Mouse (Mus musculus) heart, adult 18-20 months (tissue): ENCODE measurements at regions not wholly inside any gene's neighbourhood (a gene's known extent, or its start where the extent isn't known, plus 50 kb on each side); places are given as distances from the start of the nearest gene placed in this dataset.
A peak's percentile ranks its signal among the peaks of the same experiment; 100 is the strongest.

Experiments used
- DNase-seq, 2 experiments: peaks; one replicate each; pipeline ENCODE4 v3.0.0; 2021 to 2022; ENCODE audit warnings: mixed read lengths in 1 of 2

GRCm38 (mm10) chr13:44182544-44183191, 398.1 kb downstream of the Cd83 start:
- DNase-seq: peak; percentile 38 to 42

- DNase-seq: peak in 1 of 2 experiments; percentile 16
These were observed 410.8 kb downstream of the Cd83 start for GRCm38 (mm10) chr13:44195365-44195764.

GRCm38 (mm10) chr13:44206042-44206441, 421.5 kb downstream of the Cd83 start:
- no peak for DNase-seq

- no peak for DNase-seq
These were observed 421.9 kb downstream of the Cd83 start for GRCm38 (mm10) chr13:44206448-44206847.

DNA sequence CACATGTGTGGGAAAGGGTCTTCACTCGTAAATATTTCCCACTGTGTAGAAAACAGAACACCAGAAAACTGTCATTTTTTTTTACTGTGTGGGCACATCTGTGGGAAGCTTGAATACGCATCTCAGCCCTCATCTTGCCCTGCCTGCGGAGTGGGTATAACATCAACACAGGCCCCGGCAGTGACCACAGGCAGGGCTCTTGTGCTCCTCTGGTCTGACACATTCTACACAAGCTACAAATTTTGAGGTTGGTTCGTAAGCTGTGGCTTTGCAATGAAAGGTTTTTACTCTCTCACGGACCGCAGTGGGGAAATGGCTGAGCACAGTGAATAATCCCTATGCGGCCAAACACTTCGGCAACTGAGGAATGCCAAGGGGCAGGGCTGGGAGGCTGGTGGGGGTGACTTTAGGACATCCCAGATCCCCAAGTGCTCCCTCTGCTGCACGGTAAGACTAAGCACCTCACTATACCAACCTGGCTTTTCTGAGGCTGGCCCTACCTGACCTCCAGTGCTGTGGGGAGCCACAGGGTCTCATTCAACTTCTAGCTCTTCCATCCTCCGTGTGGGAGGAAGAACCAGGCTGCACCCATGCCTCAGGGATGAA, 422.9 kb downstream of the Cd83 start:
- no peak for DNase-seq

GRCm38 (mm10) chr13:44209036-44209435, 424.5 kb downstream of the Cd83 start:
- DNase-seq: no peak

- DNase-seq: no peak
These were observed 425.5 kb downstream of the Cd83 start for GRCm38 (mm10) chr13:44210123-44210522.

DNA sequence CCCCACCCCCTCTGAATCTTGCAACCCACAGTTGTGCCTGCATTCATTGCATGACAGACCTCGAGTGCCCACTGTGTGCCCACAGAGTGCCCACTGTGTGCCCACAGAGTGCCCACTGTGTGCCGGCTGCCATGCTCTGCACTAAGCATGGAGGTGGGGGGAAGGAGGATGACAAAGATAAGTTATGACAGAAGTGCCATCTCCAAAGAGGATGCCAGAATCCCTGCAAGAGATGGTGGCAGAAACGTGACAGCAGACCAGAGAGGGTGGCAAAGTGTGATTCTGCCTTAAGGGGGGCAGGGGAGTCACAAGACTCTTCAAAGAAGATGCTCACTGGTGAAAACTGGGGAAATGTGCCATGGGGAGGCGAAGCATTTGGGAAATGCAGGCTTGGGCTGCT, 427.8 kb downstream of the Cd83 start:
- DNase-seq: no peak

DNA sequence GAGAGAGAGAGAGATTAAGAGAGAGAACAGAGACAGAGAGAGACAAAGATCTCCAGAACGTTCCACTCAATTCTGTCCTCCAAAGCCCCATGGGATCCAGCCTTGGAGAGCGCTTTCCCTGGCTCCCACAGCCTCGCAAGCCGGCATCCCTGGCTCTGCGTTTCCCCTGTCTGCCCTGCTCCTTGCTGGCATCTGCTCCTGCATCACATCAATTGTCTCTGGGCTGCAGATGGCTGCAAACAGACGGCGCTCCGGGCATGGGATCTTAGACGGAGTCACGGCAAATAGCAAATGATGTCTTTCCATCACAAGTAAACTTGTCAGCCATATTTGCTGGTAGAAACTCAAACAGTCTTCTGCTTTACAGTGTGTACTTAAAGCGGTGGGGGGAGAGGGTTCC, 428.4 kb downstream of the Cd83 start:
- DNase-seq: no peak

DNA sequence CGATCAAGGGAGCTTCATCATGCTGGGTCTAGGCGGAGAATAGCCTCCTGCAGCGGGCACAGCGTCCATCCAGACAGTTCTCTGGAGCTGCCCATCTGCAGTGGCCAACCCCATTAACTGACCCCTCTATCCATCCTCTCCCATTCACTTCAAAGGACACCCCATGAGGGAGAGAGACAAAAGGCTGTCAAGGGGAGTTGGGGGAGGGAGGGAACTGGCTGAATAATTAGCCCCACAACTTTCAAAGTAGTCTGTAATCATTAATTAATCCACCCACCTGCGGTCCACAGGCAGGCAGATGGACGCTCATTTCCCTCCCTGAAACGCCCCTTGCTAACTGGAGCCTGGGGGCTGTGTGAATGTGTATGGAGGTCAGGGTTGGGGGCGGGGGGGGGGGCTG, 433.7 kb downstream of the Cd83 start:
- no peak for DNase-seq

DNA sequence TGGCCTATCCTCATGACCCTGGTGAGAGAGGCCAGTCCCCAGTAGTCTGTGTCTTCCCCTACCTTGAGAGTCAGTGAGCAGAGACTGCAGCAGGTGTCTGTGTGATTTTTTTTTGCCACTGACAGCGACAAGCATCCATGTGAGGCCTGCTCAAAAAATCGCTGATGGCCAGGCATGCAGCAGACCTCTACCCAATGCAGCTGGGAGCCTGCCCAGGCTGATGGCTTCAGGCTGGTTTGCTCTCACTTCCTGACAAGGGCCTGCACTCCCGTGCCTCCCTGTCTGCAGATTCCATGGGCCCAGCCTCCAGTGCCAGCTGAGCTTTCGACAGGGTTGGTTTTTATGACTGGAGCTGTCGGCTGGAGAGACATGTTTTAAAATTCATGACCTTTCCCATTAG, 437.1 kb downstream of the Cd83 start:
- DNase-seq: no peak

- DNase-seq: peak; percentile 75 to 83
These were observed 437.8 kb downstream of the Cd83 start for GRCm38 (mm10) chr13:44222335-44222734.

DNA sequence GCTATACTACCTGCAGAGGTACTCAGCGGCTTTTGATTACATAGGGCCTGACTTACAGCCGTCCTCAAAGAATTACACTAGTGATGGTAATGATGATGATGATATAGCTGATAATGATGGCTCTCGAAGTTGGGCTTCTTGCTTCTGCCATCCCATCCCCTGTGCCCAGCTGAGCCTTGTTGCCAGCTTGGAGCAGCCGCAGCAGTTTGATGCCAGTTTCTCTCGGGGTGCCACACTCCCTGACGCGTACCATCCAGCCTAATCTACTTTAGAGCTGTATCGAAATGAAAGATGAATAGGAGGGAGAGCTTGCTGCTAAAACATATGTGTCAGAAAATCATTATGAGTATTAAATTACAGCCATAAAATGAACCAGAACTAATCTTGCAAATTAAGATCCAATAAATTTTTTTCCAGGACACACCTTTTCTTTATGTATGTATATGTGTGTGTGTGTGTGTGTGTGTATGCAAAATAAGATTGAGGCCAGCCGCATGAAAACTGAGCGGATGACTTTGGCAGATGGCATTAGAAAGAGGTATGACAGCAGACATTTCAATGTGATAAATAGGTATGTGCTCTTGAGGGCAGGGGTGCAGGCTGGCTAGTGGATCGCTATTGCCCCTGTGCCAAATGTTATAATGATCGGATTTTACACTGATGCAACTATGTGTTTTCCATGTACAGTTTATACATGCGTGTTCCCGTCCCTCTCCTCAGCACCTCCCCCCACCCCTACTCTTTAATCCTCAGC, 443.3 kb downstream of the Cd83 start:
- no peak for DNase-seq

- DNase-seq: peak; percentile 78 to 82
These were observed 444.1 kb downstream of the Cd83 start for GRCm38 (mm10) chr13:44228540-44229135.

GRCm38 (mm10) chr13:44229136-44229611, 444.6 kb downstream of the Cd83 start:
- no peak for DNase-seq

DNA sequence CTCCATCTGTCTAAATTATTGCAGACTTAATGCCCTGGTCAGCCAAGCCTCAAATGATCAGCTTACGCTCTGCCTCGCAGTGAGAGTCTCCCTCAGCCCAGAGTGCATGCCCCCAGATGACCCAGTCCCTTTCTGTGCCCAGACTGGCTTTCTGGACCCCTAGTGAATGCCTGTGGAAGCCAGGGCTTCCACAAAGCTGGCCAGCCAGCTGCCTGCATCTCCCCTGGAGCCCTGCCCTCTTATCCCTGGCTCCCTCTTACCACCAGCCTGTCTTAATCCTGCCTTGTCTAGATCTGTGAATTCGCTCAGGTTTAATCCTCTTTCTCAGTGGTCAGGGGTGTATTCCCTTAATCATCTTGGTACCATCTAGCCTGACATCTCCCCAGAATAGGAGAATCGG, 446.8 kb downstream of the Cd83 start:
- no peak for DNase-seq

- DNase-seq: peak in 1 of 2 experiments; percentile 35
These were observed 447.5 kb downstream of the Cd83 start for GRCm38 (mm10) chr13:44231868-44232715.

- no peak for DNase-seq
These were observed 448.1 kb downstream of the Cd83 start for GRCm38 (mm10) chr13:44232716-44233051.

GRCm38 (mm10) chr13:44234241-44234640, 449.7 kb downstream of the Cd83 start:
- no peak for DNase-seq

- DNase-seq: no peak
These were observed 450.7 kb downstream of the Cd83 start for GRCm38 (mm10) chr13:44235236-44235635.

- DNase-seq: peak; percentile 66 to 84
These were observed 451.4 kb downstream of the Cd83 start for GRCm38 (mm10) chr13:44235941-44236340.

DNA sequence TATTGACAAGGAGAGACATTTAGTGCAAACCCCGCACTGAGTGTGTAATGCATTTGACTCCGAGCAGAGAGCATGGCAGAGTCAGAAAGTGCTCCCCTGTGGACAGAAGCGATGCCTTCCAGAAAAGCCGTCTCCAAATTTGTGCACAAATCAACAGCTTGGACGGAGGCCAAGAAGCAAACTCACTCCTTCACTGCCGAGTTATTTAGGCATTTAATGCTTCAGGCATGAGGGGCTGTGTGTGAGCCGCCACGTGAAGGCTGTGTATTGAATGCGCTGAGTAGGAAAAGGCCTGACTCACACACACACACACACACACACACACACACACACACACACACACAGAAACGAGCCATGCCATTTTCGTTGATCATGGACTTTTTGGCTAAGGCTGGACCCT, 453.7 kb downstream of the Cd83 start:
- peak; percentile 39 to 67 for DNase-seq
